Mouse (Mus musculus) mature B cell (primary cell): ENCODE measurements around the gene Ankrd11.

Experiments used
- in situ Hi-C: fragments of 300-500 bp; cut with MboI; formaldehyde crosslinking; loops from 2 replicates; pipeline ENCODE4 v1.14.3; 2019

Ankrd11 gene

DNA sequence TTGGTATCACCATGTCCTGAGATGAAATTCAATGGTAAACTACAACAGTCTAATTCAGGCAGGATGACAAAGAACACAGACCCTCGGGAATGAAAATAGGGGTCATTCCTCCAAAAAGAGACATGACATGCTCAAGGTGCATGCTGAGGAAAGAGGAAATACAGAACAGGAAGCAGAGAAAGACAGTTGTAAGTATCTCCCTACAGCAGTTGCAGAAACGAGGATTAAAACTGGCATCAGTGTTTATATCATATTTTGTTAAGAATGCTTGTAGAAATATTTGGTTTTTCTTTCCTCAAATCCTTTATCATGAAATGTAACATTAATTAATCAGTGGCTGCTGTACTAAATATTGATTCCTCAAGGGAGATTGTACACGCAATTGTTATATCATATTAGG is 75.4 kb downstream of the Ankrd11 start:
- in situ Hi-C loops: no loop called here

DNA sequence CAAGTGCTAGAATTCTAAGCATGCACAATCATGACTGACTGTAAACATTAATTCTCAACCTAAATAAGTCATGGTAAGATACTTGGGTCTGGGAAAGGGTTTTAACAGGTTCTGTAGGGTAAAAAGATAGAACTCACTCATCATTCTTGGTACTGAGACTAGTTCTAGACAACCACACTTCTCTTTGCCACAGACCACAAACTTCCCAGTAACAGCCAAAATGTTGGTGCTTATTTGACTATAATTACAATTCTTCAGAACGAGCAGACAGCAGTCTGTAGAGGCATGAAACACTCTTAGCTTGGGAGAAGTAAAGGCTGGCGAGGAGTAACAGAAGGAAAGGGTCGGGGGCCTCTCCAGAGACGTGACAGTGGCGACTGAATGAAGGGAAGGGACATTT is 80.0 kb downstream of the Ankrd11 start:
- in situ Hi-C loops: no loop called here

DNA sequence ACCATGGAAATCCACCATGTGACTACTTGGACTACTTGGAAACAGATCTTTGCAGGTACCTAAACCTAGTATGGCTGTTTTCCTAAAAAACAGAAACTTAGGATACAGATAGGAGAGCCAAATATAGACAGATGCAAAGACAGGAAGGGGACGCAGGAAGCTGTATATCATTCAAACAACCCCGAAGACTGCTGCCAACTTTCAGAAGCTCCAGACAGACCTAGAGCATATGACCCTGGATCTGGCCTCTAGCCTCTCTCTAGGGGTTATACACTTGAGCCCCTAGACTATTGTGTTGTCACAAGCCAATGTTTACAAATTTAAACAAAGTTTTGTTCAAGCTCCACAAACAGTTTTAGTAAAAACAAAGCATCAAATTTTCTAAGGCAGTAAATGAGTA is 80.6 kb downstream of the Ankrd11 start:
- in situ Hi-C loops: no loop called here

DNA sequence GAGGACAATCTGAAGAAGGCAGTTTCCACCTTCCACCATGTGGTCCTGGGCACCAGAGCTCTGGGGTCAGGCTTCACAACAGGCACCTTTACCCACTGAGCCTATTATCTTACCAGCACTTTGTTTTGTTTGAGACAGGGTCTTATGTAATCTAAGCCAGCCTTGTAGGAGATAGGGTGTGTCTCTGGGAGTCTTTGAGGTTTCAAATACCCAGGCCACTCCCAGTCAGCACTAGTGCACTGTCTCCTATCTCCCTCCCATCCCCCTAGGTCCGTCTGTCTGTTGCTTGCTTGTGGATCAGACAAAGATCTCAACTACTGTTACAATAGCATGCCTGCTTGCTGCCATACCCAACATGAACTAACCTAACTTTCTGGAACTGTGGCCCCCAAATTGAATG is 81.1 kb downstream of the Ankrd11 start:
- in situ Hi-C loops: no loop called here

DNA sequence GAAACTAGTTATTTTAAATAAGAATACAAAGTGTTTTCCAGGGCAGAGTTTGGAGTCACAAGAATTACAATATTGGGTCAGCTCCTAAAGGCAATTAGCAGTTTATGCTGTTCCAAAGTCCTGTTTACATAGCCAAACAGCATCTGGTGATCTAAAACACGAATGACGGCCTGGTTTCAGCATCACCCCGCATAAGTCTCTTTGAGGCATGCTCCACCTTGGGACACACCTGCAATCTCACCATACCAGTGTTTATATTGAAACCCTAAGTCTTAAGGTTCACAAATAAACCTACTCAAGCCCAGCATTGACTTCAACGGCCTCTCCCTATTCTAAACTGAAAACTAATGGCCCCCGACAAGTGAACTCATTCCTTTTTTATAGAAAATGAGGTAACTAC is 81.8 kb downstream of the Ankrd11 start:
- in situ Hi-C loops: no loop called here

DNA sequence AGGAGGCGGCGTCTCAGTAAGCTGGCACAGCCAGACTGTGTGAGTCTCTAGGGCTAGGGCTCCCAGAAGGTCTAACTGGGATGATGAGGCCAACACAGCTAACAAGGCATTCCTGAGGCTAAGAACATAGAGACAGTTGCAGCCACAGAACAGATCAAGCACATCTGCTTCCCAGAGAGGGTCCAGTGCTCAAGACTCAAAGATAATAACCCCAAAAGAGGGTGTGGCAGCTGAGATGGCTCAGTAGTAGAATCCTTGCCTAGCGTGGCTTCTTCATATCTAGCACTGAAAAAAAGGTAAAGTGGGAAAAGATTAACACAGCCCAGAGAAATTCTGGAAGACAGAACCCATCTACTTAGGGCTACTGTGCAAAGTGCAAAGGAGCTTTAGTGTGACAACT is 86.1 kb downstream of the Ankrd11 start:
- in situ Hi-C loops: no loop called here

DNA sequence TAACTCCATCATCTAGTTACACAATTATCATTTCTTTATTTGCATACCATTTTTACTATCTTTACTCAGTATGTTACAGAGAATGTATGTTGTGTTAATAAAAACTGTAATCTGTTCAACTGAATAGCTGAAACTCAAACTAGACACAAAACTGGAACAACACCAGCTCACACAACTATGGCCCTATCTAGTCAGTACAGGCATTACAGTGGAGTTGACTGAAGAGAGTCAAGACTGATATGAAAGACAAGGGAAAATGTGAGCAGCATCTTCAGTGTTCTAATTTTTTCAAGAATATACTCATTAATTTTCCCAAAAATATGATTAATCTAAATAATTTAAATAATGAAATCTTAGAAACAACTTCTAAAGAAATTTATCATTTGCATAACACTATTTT is 86.9 kb downstream of the Ankrd11 start:
- in situ Hi-C loops: no loop called here

DNA sequence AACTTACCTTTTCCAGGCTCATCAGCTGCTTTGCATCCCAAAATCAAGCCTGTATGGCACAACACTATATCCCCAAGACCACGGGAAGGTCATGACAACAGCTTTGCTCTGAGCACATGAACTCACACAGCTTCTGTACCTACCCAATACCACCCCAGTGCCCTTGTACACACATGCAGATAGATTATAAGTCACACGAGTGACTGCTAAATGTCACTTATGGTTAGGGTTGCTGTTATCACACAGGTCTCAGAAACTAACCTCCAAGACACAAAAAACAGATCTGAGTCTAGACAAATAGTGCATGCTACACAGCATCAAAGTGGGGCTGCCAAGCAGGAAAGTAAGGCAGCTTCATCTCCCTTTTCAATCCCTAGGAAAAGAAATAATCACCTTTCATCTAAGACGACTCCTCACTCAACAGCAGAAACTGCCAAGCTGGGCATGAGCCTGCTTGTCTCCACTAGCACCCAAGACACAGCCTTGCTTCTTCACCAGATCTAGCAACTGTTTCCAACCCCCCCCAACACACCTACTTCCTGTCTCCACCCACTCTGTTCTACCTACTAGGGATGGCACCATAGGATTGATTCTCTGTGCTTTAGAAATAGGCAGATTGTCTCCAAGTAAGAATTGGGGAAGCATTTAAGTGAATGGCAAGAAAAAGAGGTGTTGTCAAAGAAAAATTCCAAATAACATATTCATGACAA is 87.8 kb downstream of the Ankrd11 start:
- in situ Hi-C loops: no loop called here

DNA sequence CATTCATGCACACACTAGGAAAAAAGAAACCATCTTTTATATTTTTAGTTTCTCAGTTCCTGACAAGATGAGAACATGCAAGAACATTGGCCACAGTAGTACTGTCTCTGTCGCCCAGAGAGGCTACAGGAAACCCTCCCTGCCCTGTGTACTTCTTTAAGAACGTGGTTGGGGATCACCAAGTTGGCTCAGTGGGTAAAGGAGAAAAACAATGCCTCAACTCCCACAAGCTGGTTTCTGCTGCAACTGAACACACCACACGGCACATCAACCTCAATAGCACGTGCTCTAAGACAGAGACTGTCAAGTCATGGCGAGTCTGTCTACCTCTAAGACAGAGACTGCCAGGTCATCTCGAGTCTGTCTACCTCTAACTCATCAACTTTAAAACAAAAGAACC is 89.0 kb downstream of the Ankrd11 start:
- in situ Hi-C loops: no loop called here

DNA sequence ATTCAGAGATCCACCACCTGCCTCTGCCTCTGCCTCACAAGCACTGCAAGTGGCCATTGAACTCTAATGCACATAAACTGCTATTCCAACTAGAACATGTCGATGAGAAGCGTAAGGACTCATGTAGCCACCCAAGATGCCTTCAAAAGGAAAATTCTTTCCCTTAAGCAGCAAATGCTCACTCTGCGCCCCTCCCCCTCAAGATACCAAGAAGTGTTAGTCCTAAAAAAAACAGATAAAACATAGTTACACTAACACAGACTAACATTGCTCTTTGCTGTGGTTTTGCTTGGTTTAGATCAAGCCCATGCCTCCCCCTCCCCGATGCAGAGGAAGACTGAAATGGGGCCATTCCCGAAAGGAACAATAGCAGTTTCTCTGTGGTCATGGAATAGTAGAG is 90.6 kb downstream of the Ankrd11 start:
- in situ Hi-C loops: no loop called here

DNA sequence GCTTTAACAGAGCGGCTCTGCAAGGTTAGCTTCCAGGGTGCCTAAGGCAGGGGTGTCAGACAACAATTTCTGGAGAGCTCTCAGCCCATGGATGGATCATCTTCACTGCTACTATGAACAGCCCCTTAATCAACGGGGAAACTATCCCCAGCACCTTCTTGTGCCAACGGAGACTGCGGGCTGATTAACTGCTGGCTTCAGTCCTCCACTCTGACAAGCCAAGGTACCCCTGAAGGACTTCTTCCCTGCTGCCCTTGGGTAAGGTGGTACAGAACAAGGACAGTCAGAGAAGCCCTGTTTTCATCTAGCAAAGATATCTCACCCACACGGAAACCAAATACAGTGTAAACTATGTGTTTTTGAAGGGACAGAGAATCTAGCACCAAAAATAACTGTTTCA is 92.4 kb downstream of the Ankrd11 start:
- in situ Hi-C loops: no loop called here

DNA sequence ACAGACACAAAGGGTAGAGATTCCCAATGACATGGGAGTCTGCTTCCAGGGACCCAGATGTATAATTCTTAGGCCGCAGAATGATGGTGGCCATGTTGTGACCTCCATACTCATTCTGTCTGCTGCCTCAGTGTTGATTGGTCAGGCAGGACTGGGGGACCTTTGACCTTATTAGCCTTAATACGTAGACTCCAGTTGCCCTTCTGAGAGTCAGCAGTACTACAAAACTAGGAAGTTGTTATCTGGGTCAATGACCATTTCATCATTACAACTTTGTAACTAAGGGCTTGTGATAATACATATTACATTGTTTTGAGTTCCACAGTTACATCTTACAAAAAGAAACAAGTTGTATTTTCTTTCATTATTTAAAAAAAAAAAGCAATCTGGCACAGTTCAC is 96.3 kb downstream of the Ankrd11 start:
- in situ Hi-C loops: no loop called here

DNA sequence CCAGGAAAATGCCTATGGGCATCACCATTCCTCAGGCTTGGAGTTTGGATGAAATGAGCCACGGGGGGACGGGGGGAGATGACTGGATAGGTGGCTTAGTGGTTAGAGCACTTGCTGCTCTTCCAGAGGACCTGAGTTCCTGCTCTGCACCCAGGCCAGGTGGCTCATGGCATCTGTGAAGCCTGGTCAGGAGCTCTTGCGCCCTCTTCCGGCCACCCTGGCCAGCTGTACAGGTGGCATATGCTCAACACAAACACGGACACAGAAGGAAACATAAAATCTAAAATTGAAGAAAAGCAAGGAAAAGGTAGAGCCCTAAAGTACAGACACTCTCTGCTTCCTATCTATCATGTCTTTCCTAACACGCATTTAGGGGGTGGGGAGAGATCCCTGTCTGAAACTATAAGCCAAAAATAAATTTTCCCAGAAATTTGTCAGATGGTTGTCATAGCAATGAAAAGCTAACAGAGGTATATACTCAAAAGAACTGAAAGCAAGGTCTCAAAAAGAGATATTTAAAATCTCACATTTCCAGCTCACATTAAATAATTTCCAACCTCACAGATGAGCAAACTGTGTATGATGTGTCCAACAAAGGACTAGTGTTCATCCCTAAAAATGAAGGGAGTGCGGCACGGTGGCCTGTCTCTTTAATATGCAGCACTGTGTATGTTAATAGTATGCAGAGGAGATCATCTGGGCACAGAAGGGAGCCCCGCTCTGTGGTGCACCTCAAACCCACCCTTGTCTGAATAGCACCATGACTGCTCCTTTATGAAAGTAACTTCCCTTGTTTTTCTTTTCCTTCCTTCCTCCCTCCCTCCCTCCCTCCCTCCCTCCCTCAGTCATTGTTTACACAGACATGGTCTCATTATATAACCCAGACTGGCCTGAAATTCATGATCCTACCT is 99.0 kb downstream of the Ankrd11 start:
- in situ Hi-C loops: no loop called here

DNA sequence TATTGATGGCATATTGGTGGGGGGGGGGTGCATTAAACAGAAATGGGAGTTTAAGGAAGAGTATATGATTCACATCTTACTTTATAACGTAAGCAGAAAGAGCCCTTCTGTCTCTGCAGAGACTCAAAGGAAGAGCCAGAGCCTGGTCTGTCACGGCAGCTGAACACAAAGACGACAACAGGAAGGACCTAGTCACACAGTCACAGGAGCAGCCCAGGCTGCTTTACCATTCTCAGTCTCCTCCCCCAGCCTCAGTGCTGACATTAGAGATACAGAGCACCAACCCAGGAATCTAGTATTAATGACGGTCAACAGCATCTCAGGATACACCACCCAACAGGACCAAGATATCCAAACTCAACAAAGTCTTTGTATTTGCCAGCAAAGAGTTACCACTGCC is 103.5 kb downstream of the Ankrd11 start:
- in situ Hi-C loops: no loop called here

DNA sequence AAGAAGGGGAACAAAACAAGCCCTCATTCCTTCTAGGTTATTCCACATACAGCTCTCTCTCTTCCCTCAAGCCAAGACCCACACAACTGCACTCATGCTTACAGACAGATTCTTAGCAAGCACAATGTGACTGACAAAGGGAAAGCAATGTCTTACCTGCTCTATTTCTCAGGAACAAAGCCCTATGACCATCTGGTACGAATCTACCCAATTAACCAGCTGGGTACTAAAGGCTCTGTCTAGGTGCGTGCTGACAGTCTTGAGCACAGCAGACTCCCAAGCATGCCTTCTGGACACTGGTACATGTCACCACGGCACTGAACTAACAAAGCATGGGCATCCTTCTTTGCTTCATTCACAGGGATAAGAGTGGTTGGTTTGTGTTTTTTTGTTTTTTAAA is 103.9 kb downstream of the Ankrd11 start:
- in situ Hi-C loops: no loop called here

DNA sequence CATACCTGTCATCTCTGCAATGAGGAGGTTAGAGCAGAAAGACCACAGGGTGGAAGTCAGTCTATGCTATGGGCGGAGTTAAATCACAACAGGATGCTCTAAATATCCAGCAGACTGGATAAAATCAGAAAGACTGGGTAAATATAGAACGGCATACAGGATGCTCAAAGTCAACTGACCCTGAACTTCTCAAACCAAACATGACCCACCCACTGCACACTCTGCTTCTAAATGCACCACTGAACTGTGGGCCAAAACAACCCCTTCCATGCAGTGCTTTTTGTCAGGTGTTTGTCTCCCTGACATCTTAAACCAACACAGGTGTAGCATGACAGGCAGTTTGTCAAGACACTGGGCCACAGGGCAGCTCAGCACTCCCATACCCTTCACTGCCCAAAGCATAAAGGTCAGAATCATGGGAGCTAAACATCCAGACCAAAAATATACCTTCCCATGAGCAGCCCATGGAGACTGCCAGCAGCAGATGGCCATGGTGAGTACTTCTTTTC is 104.5 kb downstream of the Ankrd11 start:
- in situ Hi-C loops: no loop called here

DNA sequence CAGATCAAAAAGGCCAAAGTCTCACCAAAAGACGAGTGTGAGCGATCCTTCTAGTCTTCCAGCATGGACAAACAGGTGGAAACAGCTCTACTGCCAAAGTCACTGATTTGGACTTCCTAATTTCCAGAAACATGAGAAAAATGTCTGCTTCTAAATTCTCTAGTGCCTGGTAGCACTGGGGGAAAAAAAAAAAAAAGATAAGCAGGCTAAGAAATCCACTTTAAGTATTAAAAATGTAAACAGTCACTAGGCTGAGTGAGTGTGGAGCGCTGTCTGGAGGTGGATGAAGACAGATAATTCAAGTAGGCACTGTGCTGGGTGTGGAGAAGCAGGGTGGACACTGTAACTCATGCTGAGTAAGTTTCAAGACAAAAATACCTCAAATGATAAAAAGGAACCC is 106.2 kb downstream of the Ankrd11 start:
- in situ Hi-C loops: no loop called here

DNA sequence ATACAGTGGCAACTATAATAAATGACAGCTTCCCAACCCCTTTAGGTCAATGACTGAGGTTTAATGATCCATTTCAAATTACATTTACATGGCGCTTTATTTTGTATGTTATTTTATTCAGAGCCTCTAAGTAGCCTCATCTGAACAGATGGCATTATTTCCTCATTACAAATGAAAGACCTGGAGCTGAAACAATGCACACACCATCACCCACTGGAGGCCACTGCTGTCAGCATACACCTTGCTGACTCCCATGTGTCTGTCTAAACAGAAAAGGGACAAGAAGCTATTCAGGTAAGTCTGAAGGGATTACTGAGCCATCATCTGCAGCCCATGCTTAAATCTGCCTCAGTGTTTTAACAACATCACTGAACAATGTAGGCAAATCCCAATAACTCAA is 107.0 kb downstream of the Ankrd11 start:
- in situ Hi-C loops: no loop called here

DNA sequence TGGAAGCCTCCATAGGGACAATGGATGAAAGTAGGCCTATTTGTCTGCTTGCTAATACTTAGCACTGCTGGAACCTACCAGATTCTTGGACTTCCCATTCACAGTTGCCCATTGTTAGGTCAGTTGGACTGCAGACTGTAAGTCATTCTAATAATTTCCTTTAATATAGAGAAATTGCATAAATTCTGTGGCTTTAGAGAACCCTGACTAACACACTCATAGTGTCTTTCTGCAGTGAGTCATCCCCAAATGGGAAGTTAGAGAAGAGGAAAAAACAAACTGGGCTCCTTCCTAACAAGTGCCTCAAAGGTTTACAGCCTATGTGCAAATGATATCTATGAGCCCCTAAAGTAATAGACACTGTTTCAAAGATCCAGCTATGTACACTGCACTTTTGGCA is 108.1 kb downstream of the Ankrd11 start:
- in situ Hi-C loops: no loop called here

DNA sequence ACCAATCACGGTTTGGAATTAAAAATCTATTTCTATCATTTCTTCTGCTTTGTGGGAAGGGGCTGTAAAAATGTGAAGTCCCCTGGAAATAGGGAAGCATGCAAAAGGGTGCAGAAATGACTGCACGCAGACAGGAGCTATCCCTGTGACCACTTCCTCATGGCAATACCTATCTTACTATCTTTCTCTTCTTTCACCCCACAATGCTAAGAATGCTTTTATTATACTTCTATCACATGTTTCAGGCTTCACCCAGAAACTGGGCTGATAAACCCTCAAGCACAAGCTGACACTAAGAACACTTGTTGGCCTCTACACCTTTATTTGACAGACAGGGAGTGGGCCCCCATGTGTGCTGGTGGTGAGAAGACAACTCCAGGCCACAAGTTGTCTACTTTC is 109.5 kb downstream of the Ankrd11 start:
- in situ Hi-C loops: no loop called here

DNA sequence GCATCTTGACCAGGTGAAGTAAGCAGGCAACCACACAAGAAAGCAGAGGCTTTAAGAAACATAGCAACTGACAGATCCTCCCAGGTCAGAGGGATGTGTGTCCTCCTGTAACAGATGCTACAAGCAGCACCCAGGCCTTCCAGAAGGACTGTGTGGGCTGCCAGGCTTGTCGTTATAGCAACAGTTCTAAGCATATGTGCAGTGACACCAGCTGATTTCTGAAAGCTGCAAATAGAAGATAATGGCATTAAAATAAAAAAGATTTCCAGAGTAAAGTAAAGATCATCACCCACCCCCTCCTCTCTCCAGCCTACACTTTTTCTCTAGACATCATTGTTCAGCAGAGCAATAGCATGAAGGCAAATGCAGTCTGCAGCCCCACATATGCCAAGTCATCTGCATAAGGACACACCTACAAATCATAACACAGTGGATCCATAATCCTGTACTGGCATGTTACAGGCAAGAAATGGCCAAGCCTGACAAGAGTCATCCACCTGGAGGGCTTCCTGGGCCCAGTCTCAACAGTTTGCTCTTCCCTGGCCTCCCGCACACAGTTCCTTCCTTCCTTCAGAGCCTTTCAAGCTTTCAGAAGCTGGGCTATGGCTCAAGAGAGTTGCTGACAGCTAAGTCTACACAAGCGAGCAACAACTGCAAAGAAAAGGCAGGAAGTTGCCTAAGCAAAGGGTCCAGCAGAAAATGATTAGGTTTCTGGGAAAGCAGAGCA is 110.1 kb downstream of the Ankrd11 start:
- in situ Hi-C loops: no loop called here

DNA sequence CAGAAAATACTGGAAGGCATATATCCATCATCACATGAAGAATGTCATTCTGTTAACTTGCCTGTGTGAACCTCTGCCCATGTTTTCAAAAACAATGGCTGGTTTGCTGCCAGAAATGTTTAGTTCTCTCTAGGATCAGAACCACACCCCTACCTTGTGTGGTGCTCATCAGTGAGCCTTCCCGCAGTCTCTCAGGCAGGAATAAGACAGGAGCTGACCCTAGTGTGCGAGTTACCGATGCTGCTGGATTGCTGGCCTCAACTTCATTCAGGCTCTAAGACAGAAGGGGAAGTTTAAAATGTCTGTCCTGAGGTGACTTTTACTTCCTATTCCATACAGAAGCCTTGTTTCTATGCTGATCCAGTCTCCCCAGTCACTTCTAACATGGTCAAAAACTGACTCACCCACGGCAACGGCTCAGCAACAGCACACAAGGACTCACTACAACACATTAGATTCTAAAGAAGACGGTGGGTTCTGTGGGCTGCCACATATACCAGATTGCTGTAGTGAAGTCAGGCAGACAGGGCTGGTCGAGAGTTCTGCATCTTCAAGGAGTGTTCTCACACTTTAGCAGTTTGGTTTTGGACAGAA is 113.3 kb downstream of the Ankrd11 start:
- in situ Hi-C loops: no loop called here
